Mouse (Mus musculus) thymus, postnatal 14 days (tissue): Measurements from ENCODE around the gene C1ql4.
"Not testable (repeated sequence)": the region's sequence is repeated elsewhere in the genome, so short reads cannot be mapped to it uniquely, and the experiment has no call there.

Source experiments
- DNase-seq: peaks from one replicate; pipeline ENCODE4 v3.0.0; 2021

Gene C1ql4

DNA sequence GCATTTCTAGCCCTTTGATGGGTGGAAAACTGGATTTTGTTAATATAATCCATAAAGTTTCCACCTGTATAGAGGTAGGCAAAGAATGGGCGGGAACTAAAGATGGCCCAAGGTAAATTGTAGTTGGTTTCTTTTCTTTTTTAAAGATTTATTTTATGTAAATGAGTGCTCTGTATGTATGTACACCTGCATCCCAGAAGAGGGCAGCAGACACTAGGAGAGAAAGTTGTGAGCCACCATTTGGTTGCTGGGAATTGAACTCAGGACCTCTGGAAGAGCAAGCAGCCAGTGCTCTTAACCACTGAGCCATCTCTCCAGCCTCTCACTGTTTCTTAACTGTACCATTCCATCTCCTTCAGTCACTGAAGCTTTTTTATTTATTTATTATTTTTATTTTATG is 15.6 kb downstream of the C1ql4 start:
- no peak for DNase-seq

DNA sequence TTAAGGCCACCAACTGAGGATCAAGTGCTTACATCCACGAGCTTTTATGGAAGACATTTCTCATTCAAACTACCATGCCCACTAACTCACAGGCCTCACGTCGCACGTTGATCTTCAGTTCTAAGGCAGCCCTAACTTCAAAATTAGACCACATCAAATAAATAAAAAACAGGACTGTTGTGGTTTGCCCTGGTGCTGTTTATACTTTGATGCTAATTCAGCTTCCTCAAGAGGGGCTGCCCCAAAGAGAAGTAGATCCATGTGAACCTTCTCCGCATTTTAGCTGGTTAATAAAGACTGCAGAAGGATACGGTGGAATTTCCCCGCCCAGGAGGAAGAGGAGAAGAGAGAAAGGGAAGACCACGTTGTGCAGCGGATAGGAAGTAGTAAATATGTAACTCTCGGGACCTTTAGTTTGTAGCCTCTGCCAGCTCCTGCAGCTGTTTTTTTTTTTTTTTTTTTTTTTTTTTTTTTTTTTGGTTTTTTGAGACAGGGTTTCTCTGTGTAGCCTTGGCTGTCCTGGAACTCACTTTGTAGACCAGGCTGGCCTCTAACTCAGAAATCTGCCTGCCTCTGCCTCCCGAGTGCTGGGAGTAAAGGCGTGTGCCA is 22.0 kb downstream of the C1ql4 start:
- DNase-seq: no peak

DNA sequence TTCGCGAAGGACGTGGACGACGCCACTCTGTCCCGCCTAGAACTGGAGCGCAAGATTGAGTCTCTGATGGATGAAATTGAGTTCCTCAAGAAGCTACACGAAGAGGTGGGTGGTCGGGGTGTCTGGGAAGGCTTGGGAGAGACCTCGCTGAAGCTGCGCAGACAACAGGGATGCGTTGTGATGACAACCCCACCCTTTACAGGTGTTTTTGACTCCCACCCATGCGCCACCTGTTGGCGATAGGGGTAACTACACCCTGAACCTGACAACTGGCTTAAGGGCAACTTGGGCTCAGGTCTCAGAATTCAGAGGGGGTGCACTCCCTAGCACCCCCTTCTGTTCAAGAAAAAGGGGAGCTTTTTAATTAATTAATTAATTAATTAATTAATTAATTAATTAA is 31.3 kb downstream of the C1ql4 start:
- DNase-seq: peak; percentile 69

DNA sequence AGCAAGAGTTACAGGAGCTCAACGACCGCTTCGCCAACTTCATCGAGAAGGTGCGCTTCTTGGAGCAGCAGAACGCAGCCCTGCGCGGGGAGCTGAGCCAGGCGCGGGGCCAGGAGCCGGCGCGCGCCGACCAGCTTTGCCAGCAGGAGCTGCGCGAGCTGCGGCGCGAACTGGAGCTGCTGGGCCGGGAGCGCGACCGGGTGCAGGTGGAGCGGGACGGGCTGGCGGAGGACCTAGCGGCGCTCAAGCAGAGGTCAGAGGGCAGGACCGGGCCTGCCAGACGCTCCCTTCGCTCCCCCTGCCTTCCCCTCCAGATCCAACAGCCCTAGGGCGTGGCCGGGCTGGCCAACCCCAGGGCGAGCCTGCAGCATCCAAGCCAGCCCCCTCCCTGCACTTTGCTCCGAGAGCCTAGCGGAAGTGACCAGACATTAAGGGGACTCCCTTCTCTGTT is 32.1 kb downstream of the C1ql4 start:
- DNase-seq: no peak

DNA sequence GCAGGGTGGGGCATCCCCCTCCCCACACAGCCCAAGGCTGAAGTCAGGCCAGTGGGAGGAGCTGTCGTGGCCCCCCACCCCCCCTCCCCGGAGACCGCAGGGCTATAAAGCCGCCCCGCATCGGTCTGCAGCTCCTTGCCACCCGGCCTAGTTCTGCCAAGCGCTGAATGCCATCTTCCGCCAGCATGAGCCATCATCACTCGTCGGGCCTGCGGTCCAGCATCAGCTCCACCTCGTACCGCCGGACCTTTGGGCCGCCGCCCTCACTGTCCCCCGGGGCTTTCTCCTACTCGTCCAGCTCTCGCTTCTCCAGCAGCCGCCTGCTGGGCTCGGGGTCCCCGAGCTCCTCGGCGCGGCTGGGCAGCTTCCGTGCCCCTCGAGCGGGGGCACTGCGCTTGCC is 32.6 kb downstream of the C1ql4 start, which contains the start of gene Prph:
Prph (plus strand) TSS at position 135 of the 400 bp plus-strand sequence.
- no peak for DNase-seq

DNA sequence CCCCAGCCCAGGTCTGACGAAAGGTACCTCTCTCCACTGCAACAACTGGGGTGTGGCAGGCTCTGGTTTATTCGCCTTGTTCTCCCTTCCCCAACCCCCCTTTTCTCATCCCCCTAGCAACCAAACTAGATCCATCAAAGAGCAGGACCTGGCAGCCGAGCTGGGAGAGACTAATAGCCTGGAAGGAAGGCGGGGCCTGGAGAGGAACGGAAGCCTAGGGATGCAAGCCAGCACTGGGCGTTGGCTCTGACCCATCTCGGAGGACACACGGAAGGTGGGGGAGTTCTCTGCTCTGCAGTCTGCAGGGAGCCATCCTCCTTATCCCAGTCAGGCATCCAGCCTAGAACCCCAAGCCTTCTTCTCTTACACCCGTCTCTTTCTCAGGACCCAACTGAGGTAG is 34.2 kb downstream of the C1ql4 start:
- DNase-seq: no peak

DNA sequence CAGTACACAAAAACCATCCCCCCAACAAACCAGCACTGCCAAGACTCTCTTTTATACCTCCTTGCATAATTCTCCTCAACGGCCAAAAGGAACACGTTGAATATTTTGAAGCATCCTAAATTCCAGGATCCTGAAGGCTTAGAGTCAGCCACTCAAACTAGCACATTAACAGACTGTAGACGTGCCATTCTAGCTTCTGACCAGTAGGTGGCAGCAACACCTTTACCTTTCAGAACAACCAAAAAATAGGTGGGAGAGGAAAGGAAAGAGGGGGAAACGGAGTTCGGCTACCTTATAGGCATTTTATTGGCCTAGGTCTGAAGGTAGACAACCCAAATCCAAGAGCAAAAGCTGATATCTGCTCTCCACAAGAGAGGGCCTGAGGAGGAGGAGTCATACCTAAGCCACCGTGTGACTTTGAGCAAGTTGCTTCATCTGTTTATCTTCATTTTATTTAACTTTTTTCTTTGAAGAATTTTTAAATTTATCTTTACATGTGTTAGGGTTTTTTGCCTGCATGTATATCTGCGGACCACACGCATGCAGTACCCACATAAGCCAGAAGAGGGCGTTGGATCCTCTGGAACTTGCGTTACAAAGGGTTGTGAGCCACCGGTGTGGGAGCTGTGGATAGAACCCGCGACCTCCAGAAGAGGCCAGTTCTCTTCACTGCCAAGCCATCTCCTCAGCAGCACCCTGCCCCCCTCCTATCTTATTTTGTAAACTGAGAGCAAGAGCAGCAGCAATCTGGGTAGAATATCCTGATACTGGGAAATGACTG is 38.0 kb downstream of the C1ql4 start:
- peak; percentile 58 for DNase-seq

DNA sequence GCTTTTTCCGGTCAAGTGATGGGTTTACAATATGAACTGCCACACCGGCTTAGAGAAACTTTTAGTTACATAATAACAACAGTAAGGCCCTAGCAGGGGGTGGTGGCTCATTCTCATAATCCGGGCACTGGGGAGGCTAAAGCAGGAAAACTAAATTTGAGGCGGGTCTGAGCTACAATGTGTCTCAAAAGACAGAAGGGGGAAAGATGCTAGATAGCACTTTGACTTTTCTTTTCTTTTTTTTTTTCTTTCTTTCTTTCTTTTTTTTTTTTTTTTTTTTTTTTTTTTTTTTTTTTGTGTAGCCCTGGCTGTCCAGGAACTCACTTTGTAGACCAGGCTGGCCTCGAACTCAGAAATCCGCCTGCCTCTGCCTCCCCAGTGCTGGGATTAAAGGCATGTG is 41.9 kb downstream of the C1ql4 start:
- DNase-seq: not testable (repeated sequence)

DNA sequence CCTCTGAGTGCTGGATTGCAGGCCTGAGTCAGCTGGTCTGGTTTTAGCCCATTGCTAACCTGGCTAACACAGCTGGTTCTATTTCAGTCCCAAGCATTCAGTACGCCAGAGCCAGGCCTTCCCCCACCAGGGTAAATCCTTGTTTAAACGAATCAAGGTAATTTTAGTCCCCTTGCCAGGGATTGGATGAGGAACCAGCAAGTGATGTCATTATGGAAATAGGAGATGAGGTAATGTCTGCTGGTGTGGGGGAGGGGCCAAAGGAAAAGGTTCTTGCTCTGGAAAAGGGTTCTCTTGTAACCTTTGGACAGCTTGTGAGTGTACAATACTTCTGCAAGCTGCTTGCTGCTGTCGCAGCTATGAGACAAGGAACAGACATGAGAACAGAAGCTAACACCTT is 42.8 kb downstream of the C1ql4 start:
- no peak for DNase-seq

DNA sequence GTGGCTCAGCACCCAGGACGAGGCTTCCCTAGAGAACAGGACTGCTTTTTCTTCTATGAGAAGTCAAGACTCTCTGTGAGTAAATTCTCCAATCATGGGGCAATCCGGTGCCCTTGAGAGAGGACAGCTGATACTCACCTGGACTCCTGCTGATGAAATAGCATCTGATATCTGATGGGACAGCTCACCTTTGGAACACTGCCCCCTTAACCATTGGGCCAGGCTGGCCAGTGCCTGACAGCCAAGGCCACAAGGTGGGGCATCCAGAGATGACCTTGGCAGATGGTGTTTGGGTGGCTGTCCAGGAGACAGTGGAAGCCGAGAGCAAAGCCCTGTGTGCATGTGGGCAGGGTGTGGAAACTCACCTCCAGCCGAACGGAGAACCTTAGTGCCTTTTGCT is 45.3 kb downstream of the C1ql4 start:
- no peak for DNase-seq

DNA sequence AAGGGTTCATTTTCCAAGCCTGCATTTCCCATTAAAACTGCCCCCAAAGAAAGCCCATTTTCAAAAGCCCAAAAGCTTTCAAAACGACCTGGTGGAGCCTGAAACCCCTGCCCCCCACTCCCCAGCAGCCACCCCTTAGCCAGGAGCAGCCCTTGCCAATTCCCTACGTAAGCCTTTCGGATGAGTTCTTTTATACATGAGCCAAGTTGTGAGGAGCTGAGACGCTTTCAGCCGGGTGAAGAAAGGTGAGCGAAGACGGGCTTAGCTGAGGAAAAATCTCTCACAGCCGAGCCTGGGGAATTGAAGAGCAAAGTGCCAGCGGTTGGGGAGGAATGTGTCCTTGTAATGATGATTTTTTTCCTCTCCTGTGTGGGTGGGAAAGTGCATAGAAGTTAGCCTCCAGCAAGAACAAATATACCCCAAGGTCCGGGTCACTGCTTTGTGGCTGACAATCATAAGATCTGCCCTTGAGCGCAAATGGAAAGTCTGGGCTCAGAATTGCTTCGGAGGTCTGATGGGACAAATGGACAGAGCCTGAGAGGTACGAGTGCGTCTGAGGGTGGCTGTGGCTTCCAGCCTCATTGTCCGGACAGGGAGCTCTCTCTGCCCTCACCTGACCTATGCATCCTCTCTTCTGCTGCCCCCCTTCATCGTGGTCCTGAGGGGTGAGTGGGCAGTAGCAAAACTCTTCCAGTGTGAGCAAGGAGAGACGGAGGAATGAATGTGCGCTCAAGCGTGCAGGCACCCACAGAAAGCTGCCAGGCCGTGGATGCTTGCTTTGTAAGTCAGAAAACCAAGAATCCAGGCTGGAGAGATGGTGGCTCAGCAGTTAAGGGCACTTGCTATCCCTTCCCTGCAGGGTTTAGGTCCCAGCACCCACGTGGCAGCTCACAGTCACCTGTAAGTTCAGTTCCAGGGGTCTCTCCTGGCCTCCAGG is 46.4 kb downstream of the C1ql4 start:
- DNase-seq: no peak

DNA sequence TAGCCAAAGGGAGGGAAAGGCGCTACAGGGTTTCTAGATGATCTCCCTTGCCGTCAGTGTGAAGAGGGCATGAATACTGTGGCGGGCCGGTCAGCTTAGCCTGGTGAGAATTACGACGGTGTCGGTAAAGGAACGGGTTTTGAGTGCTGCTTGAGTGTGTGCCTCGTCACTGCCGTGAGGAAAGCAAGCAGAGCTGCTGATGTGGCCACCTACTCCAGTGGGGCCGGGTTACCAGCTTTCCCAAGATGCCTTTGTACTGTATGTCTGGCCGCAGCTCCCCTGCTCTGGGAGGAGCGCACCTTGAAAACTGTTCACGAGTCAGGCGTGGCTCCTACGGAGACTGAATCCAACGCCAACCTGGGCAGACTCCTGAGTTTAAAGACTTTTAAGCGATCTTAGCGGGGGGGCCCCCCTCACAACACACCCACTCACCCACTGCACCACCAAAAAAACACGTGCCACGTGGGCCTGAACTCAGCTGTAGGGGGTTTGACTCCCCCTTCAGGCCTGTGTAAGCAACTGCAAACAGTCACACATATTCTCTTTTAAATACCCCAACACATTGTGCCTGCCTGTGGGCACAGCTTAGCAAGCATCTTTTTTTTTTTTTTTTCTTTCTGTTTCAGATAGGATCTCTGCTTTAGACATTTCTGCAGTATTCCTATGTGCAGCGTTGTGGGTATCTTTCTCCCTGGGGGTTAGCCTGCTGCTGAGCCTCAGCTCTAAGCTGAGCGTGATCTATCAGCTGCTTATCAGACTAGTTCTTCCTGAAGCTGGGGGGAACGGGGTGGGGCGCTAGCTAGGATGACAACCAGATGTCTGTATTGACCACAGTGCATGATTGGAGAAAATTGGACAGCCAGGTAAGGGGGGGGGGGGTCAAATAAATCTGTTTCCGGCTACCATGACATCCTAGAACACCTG is 47.4 kb downstream of the C1ql4 start:
- no peak for DNase-seq

DNA sequence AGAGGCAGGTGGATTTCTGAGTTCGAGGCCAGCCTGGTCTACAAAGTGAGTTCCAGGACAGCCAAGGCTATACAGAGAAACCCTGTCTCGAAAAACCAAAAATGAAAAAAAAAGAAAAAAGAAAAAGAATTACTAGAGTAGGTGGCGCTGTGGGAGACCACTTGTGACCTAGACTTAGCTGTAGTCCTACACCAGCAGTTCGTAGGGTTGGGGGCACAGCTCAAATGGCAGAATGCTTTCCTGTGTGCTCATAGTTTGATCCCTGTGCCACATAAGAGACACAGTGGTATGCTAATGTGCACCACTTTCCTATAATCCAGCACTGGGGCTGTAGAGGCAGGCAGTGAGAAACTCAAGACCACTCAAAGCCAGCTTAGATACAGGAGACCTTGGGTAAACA is 48.3 kb downstream of the C1ql4 start:
- DNase-seq: no peak

DNA sequence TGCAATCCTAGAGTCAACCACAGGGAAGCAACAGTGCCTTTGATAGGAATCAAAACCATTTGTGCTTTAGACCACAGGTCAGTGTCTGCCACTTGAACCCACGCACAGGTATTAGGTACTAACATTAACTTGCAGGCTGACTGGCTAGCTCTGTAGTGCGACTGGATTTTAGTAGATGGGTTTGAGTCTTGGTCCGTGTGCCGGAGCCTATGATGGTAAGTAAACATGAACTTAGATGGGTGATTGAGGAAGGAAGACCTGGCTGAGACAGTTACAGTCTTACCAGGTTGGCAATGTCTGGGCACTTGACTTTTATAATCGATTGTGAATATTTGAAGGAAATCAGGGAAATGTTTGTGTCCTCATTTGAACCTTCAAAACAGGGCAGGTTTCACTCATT is 48.8 kb downstream of the C1ql4 start:
- no peak for DNase-seq

DNA sequence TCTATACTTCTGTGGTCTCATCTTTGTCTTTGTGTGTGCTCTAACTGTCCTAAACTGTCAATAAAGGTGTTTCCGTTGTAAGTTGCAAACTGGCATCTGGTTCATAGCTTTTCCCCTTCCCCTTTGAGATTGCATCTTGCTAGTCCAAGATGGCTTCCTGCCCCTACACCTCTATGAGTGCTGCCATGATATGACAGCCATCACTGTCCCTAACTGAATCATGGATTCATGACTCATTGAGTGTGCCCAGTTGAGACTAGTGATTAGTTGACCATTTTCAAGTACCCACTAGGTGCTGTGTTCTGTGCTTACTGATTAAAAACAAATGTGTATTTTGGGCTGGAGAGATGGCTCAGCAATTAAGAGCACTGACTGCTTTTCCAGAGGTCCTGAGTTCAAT is 49.6 kb downstream of the C1ql4 start:
- DNase-seq: no peak

DNA sequence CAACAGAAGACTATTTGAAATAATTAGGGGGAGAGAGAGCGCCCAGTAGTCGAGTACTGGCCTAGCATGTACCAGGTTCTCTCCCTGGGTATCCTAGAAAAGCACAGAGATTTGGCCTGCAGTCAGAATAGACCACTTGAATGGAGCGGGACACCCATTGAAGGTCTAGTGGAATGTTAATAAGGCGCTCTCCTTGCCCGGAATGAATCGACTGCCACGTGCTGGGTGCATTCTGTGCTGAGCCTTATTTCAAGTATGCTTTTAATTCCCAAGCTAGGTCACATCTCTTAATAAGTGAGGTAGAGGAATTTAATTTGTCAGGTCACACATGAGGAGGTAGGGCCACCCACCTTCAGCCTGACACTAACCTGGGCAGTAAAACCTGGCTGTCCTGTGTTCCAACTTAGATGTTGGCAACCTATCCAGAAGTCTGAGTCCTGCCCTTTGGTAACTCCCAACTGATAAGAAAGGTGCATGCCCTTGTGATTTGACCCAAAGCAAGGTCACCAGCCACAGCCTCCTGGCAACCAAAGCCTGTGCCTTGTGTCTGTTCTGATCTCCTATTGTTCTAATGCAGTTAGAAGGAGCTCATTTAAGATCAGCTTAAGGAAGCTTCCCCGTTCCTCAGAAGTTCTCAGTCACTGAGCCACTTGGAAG is 51.2 kb downstream of the C1ql4 start:
- DNase-seq: no peak

DNA sequence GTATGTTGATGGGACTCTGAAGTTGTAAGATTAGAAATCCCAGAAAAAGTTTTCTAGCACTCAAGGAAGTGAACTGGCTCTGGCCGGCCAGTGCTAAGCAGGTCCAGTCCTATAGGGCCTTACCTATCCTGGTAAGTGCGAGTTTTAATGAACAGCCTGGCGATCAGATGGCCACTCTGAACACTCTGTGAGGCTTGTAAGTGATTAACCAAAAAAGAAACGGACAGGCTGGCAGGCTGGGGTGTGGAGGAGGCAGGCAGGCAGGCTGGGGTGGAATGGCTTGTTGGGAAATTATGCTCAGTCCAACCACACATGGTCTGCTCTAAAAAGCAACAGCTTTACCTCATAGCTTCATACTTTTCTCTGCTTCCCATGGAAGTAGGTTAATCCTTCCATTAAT is 52.2 kb downstream of the C1ql4 start:
- no peak for DNase-seq
